Mouse (Mus musculus): ENCODE data around the gene Ephb1.

GRCm38 (mm10) chr9:102261511-102261910 lies 93.0 kb downstream of the Ephb1 start:
- no peak for TF ChIP-seq GATA1 (IDR thresholded peaks at IDR 0.05; ENCODE audit: borderline replicate concordance, low read length)
- TF ChIP-seq FLI1 (IDR thresholded peaks at IDR 0.05; ENCODE audit: low read length): no peak

Data from megakaryocyte, embryonic 14.5 days (primary cell).